ENCODE assay signal across 27 mouse cellular contexts in the genomic region with DNA sequence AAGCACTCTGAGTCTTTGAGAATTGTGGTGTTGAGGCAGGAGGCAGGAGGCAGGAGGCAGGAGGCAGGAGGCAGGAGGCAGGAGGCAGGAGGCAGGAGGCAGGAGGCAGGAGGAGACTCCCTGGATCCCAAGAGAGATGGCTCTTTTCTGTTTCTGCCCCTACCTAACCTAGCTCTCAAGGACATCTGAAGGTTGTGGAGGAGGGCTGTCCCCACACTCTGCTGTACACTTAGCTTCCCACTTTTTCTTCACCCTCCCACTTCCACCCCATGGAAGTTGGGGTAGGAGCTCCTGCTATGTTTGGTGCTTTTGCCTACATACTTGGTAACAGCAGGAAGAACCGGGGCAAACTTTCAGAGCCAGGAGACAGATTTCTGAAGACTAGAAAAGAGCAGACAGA. TPM values are rescaled to one million over a fixed set of nuclear protein-coding genes. Genes with fewer than 3 reads are reported as not detected.
DNase-seq lines count a peak whose midpoint lies in the region; ATAC-seq and TF ChIP-seq lines count a peak whose summit lies in the region.
"Had no signal": no experiment of that assay in that cellular context is flagged by ENCODE, and none has a peak within 500 bp of the region (broad histone marks: within the 10 kb centered on the region; RNA-seq: fewer than 3 reads in every experiment).

No protein-coding gene starts in this region.

- peaks cover 7% of the 10 kb centered on the region; the same call in 1 of the 2 replicates for H3K36me3 ChIP-seq in hindbrain, embryonic 10.5 days
- no peaks in the 10 kb centered on the region for H3K36me3 ChIP-seq in hindbrain, embryonic 11.5 days (ENCODE audit: control insufficient read depth, insufficient read depth, low read length)
- H3K36me3 ChIP-seq in thymus, adult 2 months (ENCODE audit: control insufficient read depth, insufficient read depth, low read length), result no peaks in the 10 kb centered on the region
- H3K36me3 ChIP-seq: hindbrain, embryonic 15.5 days; liver, embryonic 15.5 days; midbrain, embryonic 12.5 days had no signal

- no peak for DNase-seq in frontal cortex, postnatal 36 days (ENCODE audit: low spot score in 2 of 2)
- DNase-seq in hindbrain, embryonic 10.5 days (ENCODE audit: low spot score), result peak; percentile 0
- no peak for DNase-seq in hindbrain, embryonic 11.5 days (ENCODE audit: low spot score)
- DNase-seq in left cerebral cortex, adult 2 months (ENCODE audit: extremely low spot score in 1 of 2, low spot score in 2 of 2), result no peak
- no peak for DNase-seq in left cerebral cortex, adult 11 months (ENCODE audit: low spot score)
- peak; percentile 1 for DNase-seq in thymus, postnatal 4 days
- no peak for DNase-seq in thymus, adult 2 months
- DNase-seq: adrenal gland, adult 8-10 months; cerebellum, adult 9-10 months; gastrocnemius, postnatal 25 days; retina, postnatal 1 day had no signal

- no peak overlapping the region for H3K4me3 ChIP-seq in hindbrain, embryonic 10.5 days
- no peak overlapping the region for H3K4me3 ChIP-seq in hindbrain, embryonic 11.5 days (ENCODE audit: low read depth, low read length)
- no peak overlapping the region for H3K4me3 ChIP-seq in left cerebral cortex, adult 2 months
- H3K4me3 ChIP-seq in thymus, adult 2 months (ENCODE audit: control insufficient read depth, insufficient read depth, low read length), result no peak overlapping the region
- H3K4me3 ChIP-seq: liver, embryonic 15.5 days had no signal

- no peak overlapping the region for H3K9ac ChIP-seq in hindbrain, embryonic 11.5 days (ENCODE audit: low read depth, low read length)
- H3K9ac ChIP-seq: liver, embryonic 15.5 days had no signal

- H3K27me3 ChIP-seq in hindbrain, embryonic 10.5 days (ENCODE audit: insufficient read depth, poor library complexity, severe bottlenecking), result peaks cover 49% of the 10 kb centered on the region
- H3K27me3 ChIP-seq in hindbrain, embryonic 11.5 days (ENCODE audit: control insufficient read depth, insufficient read depth, low read length), result no peaks in the 10 kb centered on the region; the same call in 1 of the 2 replicates
- peaks cover 3% of the 10 kb centered on the region; the same call in 1 of the 2 replicates for H3K27me3 ChIP-seq in thymus, adult 2 months (ENCODE audit: control insufficient read depth, insufficient read depth, low read length)
- H3K27me3 ChIP-seq: hindbrain, embryonic 15.5 days had no signal

- 0 out of 2 replicates have a peak, but pooled peaks have one; percentile 11 for ATAC-seq in frontal cortex, adult (ENCODE audit: low TSS enrichment)
- no peak for ATAC-seq in hindbrain, embryonic 11.5 days (ENCODE audit: low FRiP score)
- ATAC-seq: CD4-positive, CD25-positive, alpha-beta regulatory T cell, adult 4 months; forebrain, embryonic 14.5 days; intestine, embryonic 16.5 days; lung, postnatal 0 days; Patski had no signal

- no peak for TF ChIP-seq POLR2A in thymus, adult 2 months (IDR thresholded peaks at IDR 0.05; ENCODE audit: control insufficient read depth, extremely low read depth, insufficient read depth, low read length, poor library complexity)

- intact Hi-C loops in left cerebral cortex, adult 2 months (cut with DNase I), result loop anchor here (2.0 to 5.0 kb wide), 2 partner anchors 33 to 53 kb away; a partner anchor contains a TSS

- 64% methylated on average over 1 of the region's 1 CpGs for WGBS in hindbrain, embryonic 10.5 days
- 67% methylated on average over 1 of the region's 1 CpGs for WGBS in hindbrain, embryonic 11.5 days
- WGBS in thymus, adult 2 months, result 85% methylated on average over 1 of the region's 1 CpGs

- H3K9me3 ChIP-seq in hindbrain, embryonic 10.5 days, result no peaks in the 10 kb centered on the region
- H3K9me3 ChIP-seq in hindbrain, embryonic 11.5 days (ENCODE audit: control insufficient read depth, low read length), result no peaks in the 10 kb centered on the region
- H3K9me3 ChIP-seq: hindbrain, embryonic 15.5 days; liver, embryonic 15.5 days; midbrain, embryonic 12.5 days had no signal

- H3K4me2 ChIP-seq in hindbrain, embryonic 11.5 days (replicated peaks; ENCODE audit: low read depth, low read length), result no peak overlapping the region
- H3K4me2 ChIP-seq: liver, embryonic 15.5 days had no signal

- peaks cover 48% of the 10 kb centered on the region for H3K4me1 ChIP-seq in hindbrain, embryonic 10.5 days (replicated peaks)
- no peaks in the 10 kb centered on the region for H3K4me1 ChIP-seq in hindbrain, embryonic 11.5 days (replicated peaks; ENCODE audit: control insufficient read depth, insufficient read depth, low read length)
- no peaks in the 10 kb centered on the region for H3K4me1 ChIP-seq in thymus, adult 2 months (replicated peaks; ENCODE audit: control insufficient read depth, insufficient read depth, low read length)
- H3K4me1 ChIP-seq: liver, embryonic 15.5 days had no signal

- no peak for TF ChIP-seq CTCF in left cerebral cortex, adult 2 months (IDR thresholded peaks at IDR 0.05)
- TF ChIP-seq CTCF in thymus, adult 2 months (IDR thresholded peaks at IDR 0.05; ENCODE audit: borderline replicate concordance, control insufficient read depth, extremely low read depth, insufficient read depth, low read length, poor library complexity), result no peak

- H3K27ac ChIP-seq in hindbrain, embryonic 10.5 days, result no peak overlapping the region
- no peak overlapping the region for H3K27ac ChIP-seq in hindbrain, embryonic 11.5 days (ENCODE audit: low read depth, low read length)
- H3K27ac ChIP-seq in left cerebral cortex, adult 2 months, result 0 out of 2 replicates have a peak overlapping the region, but pooled peaks have one; percentile 15
- H3K27ac ChIP-seq in thymus, adult 2 months (ENCODE audit: control insufficient read depth, insufficient read depth, low read length), result no peak overlapping the region
- H3K27ac ChIP-seq: liver, embryonic 15.5 days; midbrain, embryonic 12.5 days; stomach, postnatal 0 days had no signal

RNA-seq across cellular contexts. Expression of a gene that starts 2.0 kb away (rescaled TPM):
- 37.7 and 56.5 TPM in 2 replicates for polyA plus RNA-seq in hindbrain, embryonic 10.5 days (2016; fragmentation: Nextera tagmentation; extraction: Ambion mirVana)
- 47.9 and 53.7 TPM in 2 replicates for polyA plus RNA-seq in hindbrain, embryonic 11.5 days (2014; fragmentation: Nextera tagmentation; extraction: Ambion mirVana)
- total RNA-seq in left cerebral cortex, adult 2 months (2021), result 100 to 1,000 TPM; 140 to 150 TPM
- 4.4 and 6.6 TPM in 2 replicates for polyA plus RNA-seq in thymus, adult 2 months (2012; rRNA removed)
- total RNA-seq: common myeloid progenitor, adult 5-6 weeks had no signal
- polyA plus RNA-seq: CD4-positive, CD25-positive, alpha-beta regulatory T cell, adult 4 months had no signal

RNA-seq across cellular contexts. Expression of a gene that starts 29.1 kb away (rescaled TPM):
- polyA plus RNA-seq in hindbrain, embryonic 10.5 days (2016; fragmentation: Nextera tagmentation; extraction: Ambion mirVana), result not detected in 2 replicates
- not detected in 2 replicates for polyA plus RNA-seq in hindbrain, embryonic 11.5 days (2014; fragmentation: Nextera tagmentation; extraction: Ambion mirVana)
- not detected for total RNA-seq in left cerebral cortex, adult 2 months (2021)
- 32.0 TPM in 1 of 2 replicates, not detected in the other for polyA plus RNA-seq in thymus, adult 2 months (2012; rRNA removed)
- total RNA-seq: adrenal gland, adult 8-10 months; common myeloid progenitor, adult 5-6 weeks; ES-E14; gastrocnemius, postnatal 25 days had no signal
- polyA plus RNA-seq: CD4-positive, CD25-positive, alpha-beta regulatory T cell, adult 4 months; embryonic facial prominence, embryonic 11.5 days; forebrain, embryonic 14.5 days; heart, embryonic 16.5 days; hindbrain, embryonic 15.5 days; intestine, embryonic 16.5 days; kidney, embryonic 16.5 days; limb, embryonic 14.5 days; liver, embryonic 15.5 days; lung, postnatal 0 days; midbrain, embryonic 12.5 days; Patski had no signal

RNA-seq across cellular contexts. Expression of a gene that starts 33.0 kb away (rescaled TPM):
- polyA plus RNA-seq in hindbrain, embryonic 10.5 days (2016; fragmentation: Nextera tagmentation; extraction: Ambion mirVana), result 26.8 and 44.9 TPM in 2 replicates
- 38.1 and 39.0 TPM in 2 replicates for polyA plus RNA-seq in hindbrain, embryonic 11.5 days (2014; fragmentation: Nextera tagmentation; extraction: Ambion mirVana)
- total RNA-seq in left cerebral cortex, adult 2 months (2021), result 100 to 1,000 TPM; 138 to 175 TPM
- 28.0 and 33.4 TPM in 2 replicates for polyA plus RNA-seq in thymus, adult 2 months (2012; rRNA removed)

Comparison
In these comparisons a context has a peak if more than half of its experiments do, and no peak if none do; other contexts are left out.
1. DNase-seq: peak in hindbrain, embryonic 10.5 days (single experiment) and thymus, postnatal 4 days (single experiment); none in frontal cortex, postnatal 36 days (0 of 2), hindbrain, embryonic 11.5 days (single experiment), left cerebral cortex, adult 2 months (0 of 2), left cerebral cortex, adult 11 months (single experiment) and thymus, adult 2 months (single experiment).